Mouse (Mus musculus) forebrain, embryonic 11.5 days (tissue): ENCODE measurements around the gene Cacna2d4. TPM values are rescaled to one million over a fixed set of nuclear protein-coding genes. Genes with fewer than 3 reads are reported as not detected.
"Not testable (repeated sequence)": the region's sequence is repeated elsewhere in the genome, so short reads cannot be mapped to it uniquely, and the experiment has no call there.

Experiments
- ATAC-seq: fragments of 200-750 bp; cut with Nextera tagmentation; replicated peaks from 2 replicates; pipeline ENCODE4 v1.8.0; 2017; ENCODE audit warnings: moderate TSS enrichment; ENCODE audit not compliant: low FRiP score
- DNase-seq: peaks from one replicate; pipeline ENCODE4 v3.0.0-alpha.2; 2017; ENCODE audit warnings: low spot score
- H3K27ac ChIP-seq: fragments of 300-500 bp; sonication (generic); 2 replicates; pipeline ENCODE4 v1.5.1; 2014; ENCODE audit warnings: low read depth, low read length
- H3K27me3 ChIP-seq: fragments of 300-500 bp; sonication (generic); 2 replicates; pipeline ENCODE4 v1.6.1; 2014; ENCODE audit warnings: mild to moderate bottlenecking, low read length, mixed read lengths; ENCODE audit not compliant: control insufficient read depth, insufficient read depth
- H3K36me3 ChIP-seq: fragments of 300-500 bp; sonication (generic); 2 replicates; pipeline ENCODE4 v1.6.1; 2014; ENCODE audit warnings: mild to moderate bottlenecking, low read length, moderate library complexity, mixed read lengths; ENCODE audit not compliant: control insufficient read depth, insufficient read depth
- H3K4me1 ChIP-seq: fragments of 300-500 bp; sonication (generic); replicated peaks from 2 replicates; pipeline ENCODE4 v1.6.1; 2014; ENCODE audit warnings: low read length, mixed read lengths; ENCODE audit not compliant: control insufficient read depth, insufficient read depth
- H3K4me2 ChIP-seq: fragments of 300-500 bp; sonication (generic); 2 replicates; pipeline ENCODE4 v1.6.1; 2014; ENCODE audit warnings: low read depth, mild to moderate bottlenecking, low read length, moderate library complexity, mixed read lengths; ENCODE audit not compliant: severe bottlenecking
- H3K4me3 ChIP-seq: fragments of 300-500 bp; sonication (generic); 2 replicates; pipeline ENCODE4 v1.5.1; 2014; ENCODE audit warnings: low read depth, low read length
- H3K9ac ChIP-seq: fragments of 300-500 bp; sonication (generic); 2 replicates; pipeline ENCODE4 v1.6.1; 2014; ENCODE audit warnings: low read length
- H3K9me3 ChIP-seq: fragments of 300-500 bp; sonication (generic); 2 replicates; pipeline ENCODE4 v1.6.1; 2016; ENCODE audit warnings: low read length, mixed read lengths; ENCODE audit not compliant: control insufficient read depth
- WGBS: fragments of 180-500 bp; shearing (Covaris S2); extraction: QIAGEN DNeasy Blood & Tissue Kit; methylation state at CpG from one replicate; pipeline ENCODE4 v1.1.7; 2014; 5-methylcytosine and 5-hydroxymethylcytosine counted together
- polyA plus RNA-seq: library from polyadenylated mRNA; unstranded; fragments of >200 nt; fragmentation: Nextera tagmentation; extraction: Ambion mirVana; gene quantifications from 2 replicates; pipeline ENCODE4 v1.2.1, GENCODE M21; 2014

Gene Cacna2d4
- polyA plus RNA-seq, 1 experiment from 2014 or later = 0.05 TPM

GRCm38 (mm10) chr6:119366800-119367199, 130.5 kb downstream of the Cacna2d4 start:
- not testable (repeated sequence) for H3K4me1 ChIP-seq, DNase-seq, H3K4me2 ChIP-seq, H3K4me3 ChIP-seq, H3K9me3 ChIP-seq, H3K27ac ChIP-seq, H3K27me3 ChIP-seq, H3K36me3 ChIP-seq, ATAC-seq, H3K9ac ChIP-seq
- WGBS = 75% methylated on average over 3 of the region's 4 CpGs

DNA sequence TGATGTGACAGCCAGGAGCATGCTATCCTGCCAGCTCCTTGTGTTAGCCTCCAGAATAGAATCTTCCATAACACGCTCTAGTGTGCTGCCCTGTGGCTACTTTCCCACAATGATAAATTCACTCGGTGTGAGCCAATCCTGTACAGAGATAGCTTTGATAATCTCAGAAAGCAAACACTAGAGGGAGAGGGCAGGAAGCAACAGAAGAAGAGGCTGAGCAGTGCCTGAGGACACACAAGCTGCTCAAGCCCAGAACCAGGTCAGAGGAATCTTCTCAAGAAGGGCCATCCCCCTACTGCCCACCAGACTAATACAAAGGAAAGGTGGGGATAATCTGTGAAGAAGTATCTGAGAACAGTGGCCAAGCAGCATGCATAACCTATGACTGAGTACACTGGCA, 131.1 kb downstream of the Cacna2d4 start:
- H3K27me3 ChIP-seq = no peaks in the 10 kb centered on the region
- H3K4me2 ChIP-seq = no peak overlapping the region
- no peaks in the 10 kb centered on the region; the same call in 1 of the 2 replicates for H3K36me3 ChIP-seq
- WGBS = 91% methylated on average over 2 of the region's 2 CpGs
- H3K27ac ChIP-seq = no peak overlapping the region
- H3K4me1 ChIP-seq = no peaks in the 10 kb centered on the region
- no peak overlapping the region for H3K4me3 ChIP-seq
- DNase-seq (no peak), ATAC-seq (no peak)
- H3K9me3 ChIP-seq = no peaks in the 10 kb centered on the region
- no peak overlapping the region for H3K9ac ChIP-seq

- Histone ChIP-seq H3K4me1 (no peaks in the 10 kb centered on the region), H3K27me3 (no peaks in the 10 kb centered on the region), H3K4me3 (no peak overlapping the region), H3K9ac (no peak overlapping the region), H3K9me3 (no peaks in the 10 kb centered on the region), H3K27ac (no peak overlapping the region), H3K36me3 (no peaks in the 10 kb centered on the region), H3K4me2 (no peak overlapping the region)
- ATAC-seq (no peak), DNase-seq (no peak)
Measured at GRCm38 (mm10) chr6:119371624-119372023, 135.3 kb downstream of the Cacna2d4 start.

GRCm38 (mm10) chr6:119372237-119372636, 135.9 kb downstream of the Cacna2d4 start:
- Histone ChIP-seq H3K4me3 (no peak overlapping the region), H3K4me2 (no peak overlapping the region), H3K27me3 (no peaks in the 10 kb centered on the region), H3K9me3 (no peaks in the 10 kb centered on the region), H3K36me3 (no peaks in the 10 kb centered on the region), H3K27ac (no peak overlapping the region), H3K4me1 (no peaks in the 10 kb centered on the region), H3K9ac (no peak overlapping the region)
- 90% methylated on average over 5 of the region's 5 CpGs for WGBS
- DNase-seq = no peak
- ATAC-seq = no peak

DNA sequence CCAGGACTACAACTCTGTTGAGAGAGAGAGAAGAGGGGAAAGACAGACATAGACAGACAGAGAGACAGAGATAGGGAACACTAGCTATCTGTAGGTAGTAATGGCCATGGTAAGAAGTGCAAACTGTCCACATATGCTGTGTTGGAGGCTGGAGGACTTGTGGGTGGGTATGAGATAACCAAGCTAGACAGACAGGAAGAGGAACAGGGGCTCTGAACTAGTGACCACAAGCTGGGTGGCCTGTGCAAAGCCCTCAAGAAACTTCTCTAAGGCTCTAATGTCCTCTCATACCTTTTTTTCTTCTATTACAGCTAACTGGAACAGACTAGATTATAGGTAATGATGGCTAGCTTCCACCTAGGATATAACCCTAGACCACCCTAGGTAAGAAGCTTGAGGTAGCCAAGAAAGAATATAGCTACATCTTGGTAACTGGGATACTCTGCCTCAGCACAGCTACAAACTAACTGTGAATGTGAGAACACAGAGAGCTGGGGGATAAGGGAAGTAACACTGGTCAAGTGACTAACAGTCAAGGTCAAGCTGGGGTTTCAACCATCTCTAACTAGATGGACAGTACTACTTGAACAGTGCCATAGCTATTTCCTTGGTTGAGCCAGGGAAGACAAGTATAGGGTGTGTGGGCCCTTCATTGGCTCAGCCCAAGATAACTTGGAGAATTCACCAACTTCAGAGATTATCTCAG, 136.8 kb downstream of the Cacna2d4 start:
- Histone ChIP-seq H3K4me3 (no peak overlapping the region), H3K27me3 (no peaks in the 10 kb centered on the region), H3K4me1 (no peaks in the 10 kb centered on the region), H3K9me3 (no peaks in the 10 kb centered on the region), H3K36me3 (no peaks in the 10 kb centered on the region), H3K4me2 (no peak overlapping the region), H3K27ac (no peak overlapping the region), H3K9ac (no peak overlapping the region)
- no peak for ATAC-seq
- no peak for DNase-seq

DNA sequence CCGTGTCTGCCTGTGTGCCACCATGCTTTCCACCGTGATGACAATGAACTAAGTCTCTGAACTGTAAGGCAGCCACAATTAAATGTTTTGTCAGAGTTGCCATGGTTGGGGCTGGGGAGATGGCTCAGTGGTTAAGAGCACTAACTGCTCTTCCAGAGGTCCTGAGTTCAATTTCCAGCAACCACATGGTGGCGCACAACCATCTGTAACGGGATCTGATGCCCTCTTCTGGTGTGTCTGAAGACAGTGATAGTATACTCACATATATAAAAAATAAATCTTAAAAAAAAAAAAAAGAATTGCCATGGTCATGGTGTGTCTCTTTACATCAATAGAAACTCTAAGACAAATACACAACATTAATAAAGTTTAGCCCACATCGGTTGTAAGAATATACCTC, 138.7 kb downstream of the Cacna2d4 start:
- Histone ChIP-seq H3K9ac (no peak overlapping the region), H3K4me3 (no peak overlapping the region), H3K4me1 (no peaks in the 10 kb centered on the region), H3K27me3 (no peaks in the 10 kb centered on the region), H3K4me2 (no peak overlapping the region), H3K27ac (no peak overlapping the region), H3K9me3 (no peaks in the 10 kb centered on the region), H3K36me3 (no peaks in the 10 kb centered on the region)
- ATAC-seq (no peak), DNase-seq (no peak)
- WGBS = 76% methylated on average over 5 of the region's 5 CpGs

DNA sequence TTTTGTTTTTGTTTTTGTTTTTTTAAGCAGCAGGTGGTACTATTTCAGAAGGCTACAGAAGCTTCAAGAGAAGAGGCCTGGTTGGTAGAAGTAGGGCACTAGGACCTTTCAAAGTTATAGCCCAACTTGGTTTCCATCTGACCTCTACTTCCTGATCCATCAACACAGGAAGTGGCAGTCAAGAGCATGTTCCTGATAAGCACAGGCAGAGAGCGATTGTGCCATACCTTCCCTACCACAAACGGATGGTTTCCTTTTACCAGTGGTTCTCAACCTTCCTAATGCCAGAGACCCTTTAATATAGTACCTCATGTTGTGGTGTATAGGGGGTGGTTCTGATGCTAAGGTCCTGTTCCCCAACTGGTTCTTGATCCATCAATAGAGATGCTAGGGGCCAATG, 141.3 kb downstream of the Cacna2d4 start:
- DNase-seq (no peak), ATAC-seq (no peak)
- Histone ChIP-seq H3K36me3 (no peaks in the 10 kb centered on the region), H3K4me2 (no peak overlapping the region), H3K9me3 (no peaks in the 10 kb centered on the region), H3K9ac (no peak overlapping the region), H3K27me3 (no peaks in the 10 kb centered on the region), H3K4me3 (no peak overlapping the region), H3K4me1 (no peaks in the 10 kb centered on the region), H3K27ac (no peak overlapping the region)
- WGBS = 90% methylated on average over 2 of the region's 2 CpGs

GRCm38 (mm10) chr6:119378631-119379030, 142.3 kb downstream of the Cacna2d4 start:
- no peaks in the 10 kb centered on the region for H3K4me1 ChIP-seq
- H3K27me3 ChIP-seq = no peaks in the 10 kb centered on the region
- no peak for ATAC-seq
- H3K27ac ChIP-seq = no peak overlapping the region
- no peaks in the 10 kb centered on the region for H3K36me3 ChIP-seq
- no peak overlapping the region for H3K4me2 ChIP-seq
- no peak overlapping the region for H3K4me3 ChIP-seq
- no peaks in the 10 kb centered on the region for H3K9me3 ChIP-seq
- no peak overlapping the region for H3K9ac ChIP-seq
- 71% methylated on average over 1 of the region's 1 CpGs for WGBS
- DNase-seq = no peak

DNA sequence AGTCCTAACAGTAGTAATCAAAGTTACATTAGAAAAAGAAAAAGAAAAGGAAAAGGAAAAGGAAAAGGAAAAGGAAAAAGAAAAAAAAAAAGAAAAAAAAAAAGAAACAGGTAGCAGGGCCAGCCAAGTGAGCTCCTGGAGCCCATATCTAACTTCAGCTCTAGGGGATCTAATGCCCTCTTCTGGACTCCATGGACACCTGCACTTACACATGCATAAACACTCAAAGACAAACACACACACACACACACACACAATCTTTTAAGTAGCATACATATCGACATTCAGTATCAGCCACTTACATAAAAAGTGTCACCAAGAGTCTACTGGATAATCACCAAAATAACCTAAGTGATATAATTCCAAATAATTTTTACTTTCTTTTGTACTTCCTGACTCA, 149.3 kb downstream of the Cacna2d4 start:
- Histone ChIP-seq H3K4me2 (no peak overlapping the region), H3K9me3 (no peaks in the 10 kb centered on the region), H3K27me3 (no peaks in the 10 kb centered on the region), H3K9ac (no peak overlapping the region), H3K4me3 (no peak overlapping the region), H3K27ac (no peak overlapping the region), H3K4me1 (peaks cover 4% of the 10 kb centered on the region; the same call in 1 of the 2 replicates), H3K36me3 (no peaks in the 10 kb centered on the region)
- DNase-seq (no peak), ATAC-seq (no peak)
- 90% methylated on average over 1 of the region's 1 CpGs for WGBS
